Mouse (Mus musculus) heart, postnatal 10 days (tissue): ENCODE data around the gene Zfyve1. TPM values are rescaled to one million over a fixed set of nuclear protein-coding genes. Genes with fewer than 3 reads are reported as not detected.

Experiments
- DNase-seq, 2 experiments: peaks; one replicate each; pipeline ENCODE4 v3.0.0; 2021
- intact Hi-C: fragments of 180-260 bp; cut with DNase I; formaldehyde crosslinking; loops from one replicate; pipeline ENCODE4 v1.15.1; 2025
- total RNA-seq, 2 experiments: library from RNA; stranded (reverse); gene quantifications; 2 replicates each; pipeline ENCODE4 v1.2.3; 2021

The Zfyve1 gene
- total RNA-seq, 2 experiments from 2014 or later, result 21.8 to 23.0 TPM

GRCm38 (mm10) chr12:83582747-83583146, 14.3 kb downstream of the Zfyve1 start:
- intact Hi-C loops, result no loop called here
- no peak for DNase-seq

- intact Hi-C loops, result no loop called here
- DNase-seq, result no peak
Observed at GRCm38 (mm10) chr12:83582106-83582505, 14.9 kb downstream of the Zfyve1 start.

GRCm38 (mm10) chr12:83580283-83580682, 16.7 kb downstream of the Zfyve1 start:
- no peak for DNase-seq
- intact Hi-C loops, result no loop called here

GRCm38 (mm10) chr12:83578896-83579569, 18.0 kb downstream of the Zfyve1 start:
- intact Hi-C loops, result no loop called here
- DNase-seq, result peak; percentile 25 to 44

GRCm38 (mm10) chr12:83578356-83578755, 18.7 kb downstream of the Zfyve1 start:
- DNase-seq, result no peak
- intact Hi-C loops, result no loop called here

GRCm38 (mm10) chr12:83577445-83577844, 19.6 kb downstream of the Zfyve1 start:
- intact Hi-C loops, result no loop called here
- DNase-seq, result no peak

- DNase-seq, result no peak
- intact Hi-C loops, result no loop called here
Observed at GRCm38 (mm10) chr12:83572717-83573116, 24.3 kb downstream of the Zfyve1 start.

- intact Hi-C loops, result no loop called here
- no peak for DNase-seq
Observed at GRCm38 (mm10) chr12:83569866-83570265, 27.2 kb downstream of the Zfyve1 start.

GRCm38 (mm10) chr12:83562589-83562988, 34.4 kb downstream of the Zfyve1 start:
- intact Hi-C loops, result no loop called here
- no peak for DNase-seq

GRCm38 (mm10) chr12:83560189-83560588, 36.8 kb downstream of the Zfyve1 start:
- intact Hi-C loops, result no loop called here
- peak; percentile 25 to 48 for DNase-seq

- intact Hi-C loops, result no loop called here
- no peak for DNase-seq
Observed at GRCm38 (mm10) chr12:83558496-83558895, 38.5 kb downstream of the Zfyve1 start.

- intact Hi-C loops, result no loop called here
- DNase-seq, result no peak
Observed at GRCm38 (mm10) chr12:83555605-83556004, 41.4 kb downstream of the Zfyve1 start.

- intact Hi-C loops, result no loop called here
- no peak for DNase-seq
Observed at GRCm38 (mm10) chr12:83553816-83554215, 43.2 kb downstream of the Zfyve1 start.

- intact Hi-C loops, result no loop called here
- no peak for DNase-seq
Observed at GRCm38 (mm10) chr12:83551305-83551704, 45.7 kb downstream of the Zfyve1 start.

GRCm38 (mm10) chr12:83544791-83545190, 52.2 kb downstream of the Zfyve1 start:
- intact Hi-C loops, result no loop called here

GRCm38 (mm10) chr12:83543997-83544396, 53.0 kb downstream of the Zfyve1 start:
- no peak for DNase-seq
- intact Hi-C loops, result no loop called here

More at GRCm38 (mm10) chr12:83544791-83545190, 52.2 kb downstream of the Zfyve1 start:
- no peak for DNase-seq

GRCm38 (mm10) chr12:83536039-83536438, 61.0 kb downstream of the Zfyve1 start:
- no peak for DNase-seq

GRCm38 (mm10) chr12:83535428-83535827, 61.6 kb downstream of the Zfyve1 start:
- intact Hi-C loops, result no loop called here
- no peak for DNase-seq

More at GRCm38 (mm10) chr12:83536039-83536438, 61.0 kb downstream of the Zfyve1 start:
- intact Hi-C loops, result no loop called here

GRCm38 (mm10) chr12:83534190-83534589, 62.8 kb downstream of the Zfyve1 start:
- no peak for DNase-seq
- intact Hi-C loops, result no loop called here

GRCm38 (mm10) chr12:83532966-83533365, 64.1 kb downstream of the Zfyve1 start:
- intact Hi-C loops, result no loop called here
- peak; percentile 48 to 51 for DNase-seq

GRCm38 (mm10) chr12:83531992-83532391, 65.0 kb downstream of the Zfyve1 start:
- intact Hi-C loops, result no loop called here
- DNase-seq, result no peak

GRCm38 (mm10) chr12:83528665-83529064, 68.4 kb downstream of the Zfyve1 start:
- DNase-seq, result no peak

GRCm38 (mm10) chr12:83527816-83528215, 69.2 kb downstream of the Zfyve1 start:
- intact Hi-C loops, result no loop called here
- DNase-seq, result no peak

More at GRCm38 (mm10) chr12:83528665-83529064, 68.4 kb downstream of the Zfyve1 start:
- intact Hi-C loops, result no loop called here
